Mouse (Mus musculus) heart, postnatal 0 days (tissue): ENCODE measurements around the gene Hs2st1.

Source experiments
- CTCF ChIP-seq: IDR thresholded peaks from 2 replicates; pipeline ENCODE4 v1.5.1; 2016; ENCODE audit warnings: antibody characterized with exemption, control low read depth, low read depth
- EP300 ChIP-seq: IDR thresholded peaks from 2 replicates; pipeline ENCODE4 v1.6.1; 2016; ENCODE audit warnings: antibody characterized with exemption, low read depth

DNA sequence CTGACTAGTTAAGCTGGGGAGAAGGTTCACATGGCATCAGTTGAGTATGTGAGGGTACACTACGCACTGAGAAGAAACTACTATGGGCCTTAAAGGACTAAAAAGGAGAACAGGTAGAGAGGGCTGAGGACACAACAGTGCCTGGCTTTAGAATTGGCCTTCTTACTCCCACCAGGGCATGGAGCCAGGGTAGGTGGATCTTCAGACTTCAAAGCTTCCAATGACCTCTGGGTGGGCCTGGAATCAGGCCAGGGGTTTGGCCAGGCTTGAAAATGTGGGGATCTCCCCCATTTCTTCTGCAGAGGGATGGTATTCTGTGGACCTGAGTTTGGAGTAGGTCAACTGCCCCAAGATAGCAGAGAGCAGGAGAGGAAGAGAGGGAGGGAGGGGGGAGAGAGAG is 161.0 kb downstream of the Hs2st1 start:
- TF ChIP-seq CTCF (no peak), EP300 (no peak)
